Mouse (Mus musculus) intestine, embryonic 15.5 days (tissue): ENCODE data around the gene Cryaa. TPM values are rescaled to one million over a fixed set of nuclear protein-coding genes. Genes with fewer than 3 reads are reported as not detected.

Experiments
- ATAC-seq: fragments of 200-750 bp; cut with Nextera tagmentation; 2 replicates; pipeline ENCODE4 v1.8.0; 2017; ENCODE audit warnings: moderate TSS enrichment, moderate library complexity
- H3K27ac ChIP-seq: fragments of 300-500 bp; sonication (generic); 2 replicates; pipeline ENCODE4 v1.5.1; 2015; ENCODE audit warnings: mild to moderate bottlenecking, inconsistent platforms
- H3K27me3 ChIP-seq: fragments of 300-500 bp; sonication (generic); replicated peaks from 2 replicates; pipeline ENCODE4 v1.6.1; 2015; ENCODE audit warnings: inconsistent platforms
- H3K36me3 ChIP-seq: fragments of 300-500 bp; sonication (generic); 2 replicates; pipeline ENCODE4 v1.6.1; 2015; ENCODE audit warnings: inconsistent platforms
- H3K4me1 ChIP-seq: fragments of 300-500 bp; sonication (generic); replicated peaks from 2 replicates; pipeline ENCODE4 v1.6.1; 2015; ENCODE audit warnings: inconsistent platforms
- H3K4me2 ChIP-seq: fragments of 300-500 bp; sonication (generic); replicated peaks from 2 replicates; pipeline ENCODE4 v1.6.1; 2015; ENCODE audit warnings: mild to moderate bottlenecking, inconsistent platforms
- H3K4me3 ChIP-seq: fragments of 300-500 bp; sonication (generic); replicated peaks from 2 replicates; pipeline ENCODE4 v1.5.1; 2015; ENCODE audit warnings: inconsistent platforms
- H3K9ac ChIP-seq: fragments of 300-500 bp; sonication (generic); 2 replicates; pipeline ENCODE4 v1.6.1; 2015; ENCODE audit warnings: inconsistent platforms
- H3K9me3 ChIP-seq: fragments of 300-500 bp; sonication (generic); 2 replicates; pipeline ENCODE4 v1.6.1; 2016; ENCODE audit warnings: inconsistent platforms
- WGBS: fragments of 180-500 bp; shearing (Covaris S2); methylation state at CpG from one replicate; pipeline ENCODE4 v1.1.7; 2015; 5-methylcytosine and 5-hydroxymethylcytosine counted together
- polyA plus RNA-seq: library from polyadenylated mRNA; unstranded; fragments of >200 nt; fragmentation: Nextera tagmentation; extraction: Ambion mirVana; gene quantifications from 2 replicates; pipeline ENCODE4 v1.2.1, GENCODE M21; 2015

Gene Cryaa
- polyA plus RNA-seq, 1 experiment from 2014 or later: 0.15 TPM

DNA sequence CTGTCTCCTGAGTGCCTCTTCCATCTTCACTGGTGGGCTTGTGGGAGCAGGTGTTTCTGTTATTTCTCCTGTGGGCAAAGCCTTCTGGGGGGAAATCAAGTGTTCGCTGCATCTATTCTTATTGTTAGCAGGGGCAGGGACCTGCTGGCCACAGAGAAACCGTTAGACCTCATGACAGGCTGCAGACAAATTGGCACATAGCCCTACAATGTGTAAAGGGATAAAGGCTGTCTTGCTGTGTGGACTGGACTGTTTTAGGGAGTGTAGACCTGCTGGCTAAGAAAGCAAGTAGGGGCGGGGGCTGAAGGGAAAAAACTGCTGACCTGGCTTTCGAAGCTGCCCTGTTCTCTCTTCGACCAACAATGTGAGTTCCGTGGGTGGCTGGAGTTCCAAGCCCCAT, 44.0 kb downstream of the Cryaa start:
- 81% methylated on average over 6 of the region's 6 CpGs for WGBS
- H3K36me3 ChIP-seq: no peaks in the 10 kb centered on the region
- H3K27ac ChIP-seq: no peak overlapping the region
- ATAC-seq: no peak
- no peak overlapping the region for H3K4me2 ChIP-seq
- peaks cover 6% of the 10 kb centered on the region for H3K4me1 ChIP-seq
- H3K9ac ChIP-seq: no peak overlapping the region
- H3K9me3 ChIP-seq: no peaks in the 10 kb centered on the region
- H3K27me3 ChIP-seq: no peaks in the 10 kb centered on the region
- no peak overlapping the region for H3K4me3 ChIP-seq

DNA sequence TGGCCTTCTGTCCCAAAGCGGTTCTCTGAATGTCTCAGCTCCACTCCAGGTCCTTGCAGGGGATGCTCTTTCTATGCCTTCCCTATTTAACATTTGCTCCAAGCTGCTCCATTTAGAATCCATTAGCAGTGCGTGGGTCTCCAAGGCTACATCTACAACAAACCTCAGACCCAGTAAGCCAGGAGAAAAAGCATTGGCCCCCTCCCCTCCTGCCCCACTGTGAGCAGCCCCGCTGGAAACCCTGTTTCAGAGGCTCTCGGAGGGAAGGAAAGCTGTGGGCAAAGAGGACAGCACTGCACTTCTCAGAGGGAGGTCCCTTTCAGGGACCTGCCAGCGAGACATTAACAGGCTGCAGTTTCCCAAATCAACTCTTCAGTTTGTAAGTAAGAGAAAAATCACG, 47.8 kb downstream of the Cryaa start:
- no peak overlapping the region for H3K27ac ChIP-seq

DNA sequence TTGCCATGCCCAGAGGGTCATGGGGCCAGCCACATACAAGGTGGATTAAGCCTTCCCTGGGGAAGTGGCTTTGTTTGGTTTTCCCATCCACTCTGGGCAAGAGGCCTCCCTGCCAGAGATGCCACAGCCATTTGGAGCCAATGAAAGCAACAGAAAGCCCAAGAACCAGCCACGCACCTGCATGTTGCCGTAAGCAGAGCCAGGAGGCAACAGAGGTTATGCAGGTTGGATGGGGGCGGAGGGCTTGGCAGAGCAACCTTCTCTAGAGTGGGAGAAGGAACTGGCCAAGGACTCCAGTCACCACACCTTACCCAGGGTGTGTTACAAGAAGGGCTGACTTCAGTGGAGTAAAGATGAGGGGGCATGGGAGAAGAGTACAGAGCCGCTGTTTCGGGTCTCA, 48.6 kb downstream of the Cryaa start:
- ATAC-seq: no peak
- no peak overlapping the region for H3K4me3 ChIP-seq
- no peak overlapping the region for H3K27ac ChIP-seq
- no peak overlapping the region for H3K9ac ChIP-seq
- 97% methylated on average over 5 of the region's 5 CpGs for WGBS
- no peak overlapping the region for H3K4me2 ChIP-seq
- no peaks in the 10 kb centered on the region for H3K9me3 ChIP-seq
- H3K36me3 ChIP-seq: no peaks in the 10 kb centered on the region
- H3K4me1 ChIP-seq: peaks cover 14% of the 10 kb centered on the region
- no peaks in the 10 kb centered on the region for H3K27me3 ChIP-seq

More for the DNA sequence above, 47.8 kb downstream of the Cryaa start:
- 46% methylated on average over 6 of the region's 6 CpGs for WGBS
- peaks cover 10% of the 10 kb centered on the region for H3K4me1 ChIP-seq
- H3K36me3 ChIP-seq: no peaks in the 10 kb centered on the region
- H3K27me3 ChIP-seq: no peaks in the 10 kb centered on the region
- H3K9ac ChIP-seq: no peak overlapping the region
- no peak for ATAC-seq
- no peaks in the 10 kb centered on the region for H3K9me3 ChIP-seq
- no peak overlapping the region for H3K4me2 ChIP-seq
- no peak overlapping the region for H3K4me3 ChIP-seq

DNA sequence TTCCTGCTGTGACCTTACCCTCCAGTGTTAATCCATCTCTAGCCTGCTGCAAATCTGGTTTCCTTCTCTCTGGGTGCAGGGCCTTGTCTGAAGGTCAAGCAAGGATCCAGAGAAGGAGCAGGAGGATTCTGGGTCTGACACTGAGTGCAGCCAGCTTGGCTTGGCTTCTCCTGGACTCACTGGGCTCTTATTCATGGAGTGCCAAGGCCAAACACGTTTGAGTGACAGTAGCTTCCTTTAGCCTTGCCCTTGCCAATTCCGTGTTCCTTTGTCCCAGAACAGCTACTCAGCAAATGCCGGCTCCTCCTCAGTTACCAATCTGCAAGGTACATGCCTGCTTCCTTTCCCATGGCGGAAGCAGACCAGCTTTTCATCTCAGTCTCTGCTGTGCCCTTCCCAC, 49.6 kb downstream of the Cryaa start:
- no peak for ATAC-seq
- Histone ChIP-seq H3K9me3 (no peaks in the 10 kb centered on the region), H3K9ac (no peak overlapping the region), H3K27me3 (no peaks in the 10 kb centered on the region), H3K4me3 (no peak overlapping the region), H3K4me1 (peaks cover 14% of the 10 kb centered on the region), H3K36me3 (no peaks in the 10 kb centered on the region), H3K27ac (no peak overlapping the region), H3K4me2 (no peak overlapping the region)
- 71% methylated on average over 4 of the region's 4 CpGs for WGBS

DNA sequence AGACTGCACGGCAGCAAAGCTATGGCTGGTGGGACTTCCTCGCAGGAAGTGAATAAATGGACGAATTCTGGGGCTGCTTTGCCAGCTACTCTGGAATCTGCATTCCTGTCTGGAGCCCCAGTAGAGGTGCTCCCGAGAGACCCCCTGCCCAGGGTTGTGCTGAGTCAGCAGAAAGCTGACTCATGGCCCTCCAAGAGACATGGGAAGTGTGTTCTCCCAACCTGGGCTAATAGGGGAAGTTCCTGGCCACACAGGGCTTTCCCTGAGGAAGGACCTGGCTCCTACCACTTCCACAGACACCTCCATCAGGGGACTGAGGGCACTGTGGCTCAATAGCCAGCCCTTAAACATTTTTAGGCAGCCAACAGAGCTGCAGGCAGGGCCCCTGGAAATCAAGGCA, 50.4 kb downstream of the Cryaa start:
- H3K9me3 ChIP-seq: no peaks in the 10 kb centered on the region
- ATAC-seq: no peak
- no peak overlapping the region for H3K4me2 ChIP-seq
- H3K4me3 ChIP-seq: no peak overlapping the region
- H3K36me3 ChIP-seq: no peaks in the 10 kb centered on the region
- H3K4me1 ChIP-seq: peaks cover 14% of the 10 kb centered on the region
- H3K27ac ChIP-seq: no peak overlapping the region
- 50% methylated on average over 4 of the region's 4 CpGs for WGBS
- H3K9ac ChIP-seq: no peak overlapping the region
- no peaks in the 10 kb centered on the region for H3K27me3 ChIP-seq

DNA sequence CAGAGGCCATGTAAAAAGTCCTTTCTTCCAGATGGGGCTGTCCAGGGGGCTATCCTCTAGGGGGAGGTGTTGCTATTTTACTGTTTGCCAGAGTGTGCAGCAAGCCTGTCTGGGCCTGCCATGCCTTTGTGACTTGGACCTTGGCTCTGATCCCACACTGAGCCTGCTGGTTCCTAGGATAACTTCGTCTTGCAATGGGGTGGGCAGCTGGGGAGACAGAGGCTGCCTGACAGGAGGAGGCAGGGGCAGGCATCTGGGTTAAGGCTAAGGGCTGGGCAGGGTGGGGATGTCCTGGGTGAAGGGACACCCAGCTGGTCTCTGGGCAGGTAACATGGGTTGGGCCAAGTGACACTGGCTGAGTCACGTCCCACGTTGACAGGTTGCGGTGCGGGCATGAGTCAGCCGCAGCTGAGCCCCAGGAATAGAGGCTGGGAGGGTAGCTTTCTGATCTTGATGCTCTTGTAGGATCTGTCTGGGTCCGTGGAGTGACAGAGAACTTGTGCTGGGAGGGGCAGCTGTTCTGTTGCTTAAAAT, 51.4 kb downstream of the Cryaa start:
- no peaks in the 10 kb centered on the region for H3K27me3 ChIP-seq
- H3K27ac ChIP-seq: no peak overlapping the region
- no peak overlapping the region for H3K4me2 ChIP-seq

DNA sequence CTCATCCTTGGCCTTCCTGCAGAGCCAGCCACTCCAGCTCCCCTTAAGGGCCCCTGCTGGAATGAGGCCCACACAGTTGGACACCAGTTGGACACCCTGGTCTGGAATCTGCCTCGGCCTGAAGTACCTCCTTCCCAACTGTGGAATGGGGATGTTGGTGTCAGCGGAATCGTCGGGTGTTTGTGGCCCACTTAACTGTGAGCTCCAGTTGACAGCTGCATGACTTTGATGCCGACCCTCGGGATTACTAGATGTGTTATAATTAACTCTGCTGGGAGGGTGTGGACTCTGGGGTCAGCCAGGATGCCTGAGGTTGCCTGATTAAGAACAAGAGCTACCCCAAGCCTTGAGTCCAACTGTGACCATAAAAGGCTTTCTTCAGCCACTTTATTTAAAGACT, 53.4 kb downstream of the Cryaa start:
- no peaks in the 10 kb centered on the region for H3K9me3 ChIP-seq
- H3K36me3 ChIP-seq: no peaks in the 10 kb centered on the region
- ATAC-seq: no peak
- no peak overlapping the region for H3K4me3 ChIP-seq
- peaks cover 8% of the 10 kb centered on the region; the same call in 1 of the 2 replicates for H3K4me1 ChIP-seq
- H3K4me2 ChIP-seq: no peak overlapping the region
- WGBS: 50% methylated on average over 6 of the region's 6 CpGs
- no peaks in the 10 kb centered on the region for H3K27me3 ChIP-seq
- H3K27ac ChIP-seq: no peak overlapping the region
- H3K9ac ChIP-seq: no peak overlapping the region

More for the DNA sequence above, 51.4 kb downstream of the Cryaa start:
- no peaks in the 10 kb centered on the region for H3K9me3 ChIP-seq
- no peak overlapping the region for H3K4me3 ChIP-seq
- H3K9ac ChIP-seq: no peak overlapping the region
- ATAC-seq: peak; percentile 76
- WGBS: 62% methylated on average over 7 of the region's 7 CpGs
- peaks cover 11% of the 10 kb centered on the region for H3K4me1 ChIP-seq
- H3K36me3 ChIP-seq: no peaks in the 10 kb centered on the region

Other genes with a start within 250 kb of the Cryaa start
- 45.3 and 47.0 TPM in 2 replicates for gene Wdr4, start 157.8 kb upstream of the Cryaa start, polyA plus RNA-seq
- gene Ndufv3, start 157.7 kb upstream of the Cryaa start, polyA plus RNA-seq: 404 and 457 TPM in 2 replicates
- 28.5 and 29.8 TPM in 2 replicates for gene Pknox1, start 113.1 kb upstream of the Cryaa start, polyA plus RNA-seq
- gene Cbs, start 40.6 kb upstream of the Cryaa start, polyA plus RNA-seq: 9.5 and 20.6 TPM in 2 replicates
- 278 and 287 TPM in 2 replicates for gene U2af1, start 18.9 kb upstream of the Cryaa start, polyA plus RNA-seq
- gene Sik1, start 178.0 kb downstream of the Cryaa start, polyA plus RNA-seq: 8.8 and 9.2 TPM in 2 replicates